Mouse (Mus musculus): ENCODE measurements at regions not wholly inside any gene's neighbourhood (a gene's known extent, or its start where the extent isn't known, plus 50 kb on each side); places are given as distances from the start of the nearest gene placed in this dataset.

GRCm38 (mm10) chr15:63724543-63725186, 120.3 kb downstream of the Gsdmc2 start:
- no peak overlapping the region for H3K9ac ChIP-seq (ENCODE audit: low read depth, low read length)
- WGBS: 74% methylated on average over 5 of the region's 5 CpGs
- TF ChIP-seq POLR2A (IDR thresholded peaks at IDR 0.05; ENCODE audit: insufficient read depth, low read depth, low read length): no peak
- TF ChIP-seq EP300 (IDR thresholded peaks at IDR 0.05; ENCODE audit: insufficient read depth, low read depth, low read length): no peak
- no peak for TF ChIP-seq CTCF (IDR thresholded peaks at IDR 0.05)
- no peaks in the 10 kb centered on the region for H3K36me3 ChIP-seq (ENCODE audit: control insufficient read depth, insufficient read depth, low read length)
- no peak overlapping the region for H3K4me3 ChIP-seq
- no peaks in the 10 kb centered on the region for H3K79me2 ChIP-seq (replicated peaks; ENCODE audit: control insufficient read depth, insufficient read depth, low read length)
- no peaks in the 10 kb centered on the region for H3K27me3 ChIP-seq (ENCODE audit: control insufficient read depth, insufficient read depth, low read length)
- intact Hi-C loops (cut with DNase I): no loop called here
- DNase-seq: no peak
- H3K4me1 ChIP-seq (ENCODE audit: control insufficient read depth, insufficient read depth, low read length): peaks cover 2% of the 10 kb centered on the region
- H3K27ac ChIP-seq: no peak overlapping the region

GRCm38 (mm10) chr15:63722991-63723390, 122.0 kb downstream of the Gsdmc2 start:
- 61% methylated on average over 9 of the region's 9 CpGs for WGBS
- H3K4me3 ChIP-seq: no peak overlapping the region
- TF ChIP-seq CTCF (IDR thresholded peaks at IDR 0.05) (no peak), POLR2A (IDR thresholded peaks at IDR 0.05; ENCODE audit: insufficient read depth, low read depth, low read length) (no peak), EP300 (IDR thresholded peaks at IDR 0.05; ENCODE audit: insufficient read depth, low read depth, low read length) (no peak)
- H3K4me1 ChIP-seq (ENCODE audit: control insufficient read depth, insufficient read depth, low read length): peaks cover 2% of the 10 kb centered on the region
- H3K36me3 ChIP-seq (ENCODE audit: control insufficient read depth, insufficient read depth, low read length): no peaks in the 10 kb centered on the region
- H3K79me2 ChIP-seq (replicated peaks; ENCODE audit: control insufficient read depth, insufficient read depth, low read length): no peaks in the 10 kb centered on the region
- no peak overlapping the region for H3K27ac ChIP-seq
- no peak overlapping the region for H3K9ac ChIP-seq (ENCODE audit: low read depth, low read length)
- DNase-seq: peak in 1 of 2 experiments; percentile 32
- intact Hi-C loops (cut with DNase I): no loop called here
- no peaks in the 10 kb centered on the region for H3K27me3 ChIP-seq (ENCODE audit: control insufficient read depth, insufficient read depth, low read length)

- Histone ChIP-seq H3K4me3 (no peak overlapping the region), H3K79me2 (replicated peaks; ENCODE audit: control insufficient read depth, insufficient read depth, low read length) (no peaks in the 10 kb centered on the region), H3K4me1 (ENCODE audit: control insufficient read depth, insufficient read depth, low read length) (no peaks in the 10 kb centered on the region; the same call in 1 of the 2 replicates), H3K27ac (no peak overlapping the region), H3K36me3 (ENCODE audit: control insufficient read depth, insufficient read depth, low read length) (no peaks in the 10 kb centered on the region), H3K27me3 (ENCODE audit: control insufficient read depth, insufficient read depth, low read length) (no peaks in the 10 kb centered on the region), H3K9ac (ENCODE audit: low read depth, low read length) (no peak overlapping the region)
- intact Hi-C loops (cut with DNase I): no loop called here
- TF ChIP-seq CTCF (IDR thresholded peaks at IDR 0.05) (peak; percentile 69), POLR2A (IDR thresholded peaks at IDR 0.05; ENCODE audit: insufficient read depth, low read depth, low read length) (no peak)
- 76% methylated on average over 3 of the region's 3 CpGs for WGBS
- DNase-seq: peak; percentile 9 to 33
Measured at GRCm38 (mm10) chr15:63721669-63722357, 123.2 kb downstream of the Gsdmc2 start.

- H3K4me1 ChIP-seq (ENCODE audit: control insufficient read depth, insufficient read depth, low read length): no peaks in the 10 kb centered on the region
- H3K9ac ChIP-seq (ENCODE audit: low read depth, low read length): no peak overlapping the region
- no peak overlapping the region for H3K27ac ChIP-seq
- 93% methylated on average over 8 of the region's 8 CpGs for WGBS
- intact Hi-C loops (cut with DNase I): no loop called here
- no peak for TF ChIP-seq EP300 (IDR thresholded peaks at IDR 0.05; ENCODE audit: insufficient read depth, low read depth, low read length)
- DNase-seq: no peak
- no peaks in the 10 kb centered on the region for H3K36me3 ChIP-seq (ENCODE audit: control insufficient read depth, insufficient read depth, low read length)
- H3K4me3 ChIP-seq: no peak overlapping the region
- H3K27me3 ChIP-seq (ENCODE audit: control insufficient read depth, insufficient read depth, low read length): no peaks in the 10 kb centered on the region
- H3K79me2 ChIP-seq (replicated peaks; ENCODE audit: control insufficient read depth, insufficient read depth, low read length): no peaks in the 10 kb centered on the region
Measured at GRCm38 (mm10) chr15:63717812-63718211, 127.2 kb downstream of the Gsdmc2 start.

- WGBS: 77% methylated on average over 3 of the region's 3 CpGs
- no peaks in the 10 kb centered on the region for H3K4me1 ChIP-seq (ENCODE audit: control insufficient read depth, insufficient read depth, low read length)
- no peak overlapping the region for H3K4me3 ChIP-seq
- no peaks in the 10 kb centered on the region; the same call in 1 of the 2 replicates for H3K27me3 ChIP-seq (ENCODE audit: control insufficient read depth, insufficient read depth, low read length)
- TF ChIP-seq CTCF (IDR thresholded peaks at IDR 0.05) (no peak), EP300 (IDR thresholded peaks at IDR 0.05; ENCODE audit: insufficient read depth, low read depth, low read length) (no peak), POLR2A (IDR thresholded peaks at IDR 0.05; ENCODE audit: insufficient read depth, low read depth, low read length) (no peak)
- H3K36me3 ChIP-seq (ENCODE audit: control insufficient read depth, insufficient read depth, low read length): no peaks in the 10 kb centered on the region
- H3K79me2 ChIP-seq (replicated peaks; ENCODE audit: control insufficient read depth, insufficient read depth, low read length): no peaks in the 10 kb centered on the region
- no peak overlapping the region for H3K9ac ChIP-seq (ENCODE audit: low read depth, low read length)
- intact Hi-C loops (cut with DNase I): no loop called here
- H3K27ac ChIP-seq: no peak overlapping the region
- DNase-seq: no peak
Measured at GRCm38 (mm10) chr15:63713697-63714096, 131.3 kb downstream of the Gsdmc2 start.

GRCm38 (mm10) chr15:63710381-63710780, 134.6 kb downstream of the Gsdmc2 start:
- H3K79me2 ChIP-seq (replicated peaks; ENCODE audit: control insufficient read depth, insufficient read depth, low read length): no peaks in the 10 kb centered on the region
- H3K9ac ChIP-seq (ENCODE audit: low read depth, low read length): no peak overlapping the region
- no peak overlapping the region for H3K27ac ChIP-seq
- intact Hi-C loops (cut with DNase I): no loop called here
- H3K4me3 ChIP-seq: no peak overlapping the region
- no peak for TF ChIP-seq CTCF (IDR thresholded peaks at IDR 0.05)
- TF ChIP-seq EP300 (IDR thresholded peaks at IDR 0.05; ENCODE audit: insufficient read depth, low read depth, low read length): no peak
- TF ChIP-seq POLR2A (IDR thresholded peaks at IDR 0.05; ENCODE audit: insufficient read depth, low read depth, low read length): no peak
- H3K36me3 ChIP-seq (ENCODE audit: control insufficient read depth, insufficient read depth, low read length): no peaks in the 10 kb centered on the region
- H3K27me3 ChIP-seq (ENCODE audit: control insufficient read depth, insufficient read depth, low read length): no peaks in the 10 kb centered on the region; the same call in 1 of the 2 replicates
- WGBS: 15% methylated on average over 5 of the region's 5 CpGs
- H3K4me1 ChIP-seq (ENCODE audit: control insufficient read depth, insufficient read depth, low read length): no peaks in the 10 kb centered on the region
- DNase-seq: no peak

Data from heart, adult 2 months (tissue).